Mouse (Mus musculus) adrenal gland, postnatal 4 days (tissue): ENCODE data around the gene Mycbpap. TPM values are rescaled to one million over a fixed set of nuclear protein-coding genes. Genes with fewer than 3 reads are reported as not detected.

Experiments
- DNase-seq, 2 experiments: peaks; one replicate each; pipeline ENCODE4 v3.0.0; 2021 to 2022; ENCODE audit warnings: low spot score in 2 of 2, mixed read lengths in 2 of 2
- total RNA-seq, 2 experiments: library from RNA; stranded (reverse); gene quantifications; 2 replicates each; pipeline ENCODE4 v1.2.3; 2021

Mycbpap gene
- total RNA-seq, 2 experiments from 2014 or later = 4.9 to 12.7 TPM

DNA sequence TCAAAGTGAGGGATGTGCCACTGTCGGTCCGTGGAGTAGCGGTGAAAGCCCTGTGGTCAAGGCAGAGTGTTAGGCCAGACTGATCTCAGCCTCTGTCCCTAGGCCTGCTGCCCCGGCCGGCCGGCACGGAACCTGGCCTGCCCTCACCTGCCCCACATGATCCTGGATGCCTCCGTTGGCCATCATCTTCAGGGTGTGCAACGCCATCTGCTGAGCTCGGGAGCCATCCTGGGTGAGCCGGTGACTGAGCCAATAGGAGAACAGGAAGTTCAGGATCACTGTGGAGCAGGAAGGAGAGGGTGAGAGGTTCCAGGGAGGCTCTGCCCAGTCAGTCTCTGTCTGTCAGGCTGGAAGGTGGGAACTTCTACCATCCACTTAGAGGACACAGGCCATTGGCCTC is 38.1 kb downstream of the Mycbpap start:
- DNase-seq = no peak

DNA sequence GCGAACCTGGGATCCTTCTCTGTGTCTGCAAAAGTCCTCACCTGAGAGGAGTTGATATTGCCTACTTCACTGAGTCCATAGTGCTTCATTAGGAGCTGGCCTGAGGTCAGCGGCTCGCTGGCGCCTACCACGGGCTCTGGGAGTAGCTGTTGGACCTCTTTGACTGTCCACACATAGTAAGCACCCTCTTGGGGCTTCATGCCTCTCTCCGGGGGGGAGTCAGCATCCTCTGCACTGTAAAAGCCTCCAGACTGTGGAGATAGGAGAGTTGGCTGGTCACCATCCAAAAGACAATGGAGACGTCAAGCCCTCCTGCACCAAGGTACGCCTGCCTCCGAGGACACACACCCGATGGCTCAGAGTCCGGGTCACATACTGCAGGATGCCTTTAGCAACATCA is 38.8 kb downstream of the Mycbpap start:
- no peak for DNase-seq

DNA sequence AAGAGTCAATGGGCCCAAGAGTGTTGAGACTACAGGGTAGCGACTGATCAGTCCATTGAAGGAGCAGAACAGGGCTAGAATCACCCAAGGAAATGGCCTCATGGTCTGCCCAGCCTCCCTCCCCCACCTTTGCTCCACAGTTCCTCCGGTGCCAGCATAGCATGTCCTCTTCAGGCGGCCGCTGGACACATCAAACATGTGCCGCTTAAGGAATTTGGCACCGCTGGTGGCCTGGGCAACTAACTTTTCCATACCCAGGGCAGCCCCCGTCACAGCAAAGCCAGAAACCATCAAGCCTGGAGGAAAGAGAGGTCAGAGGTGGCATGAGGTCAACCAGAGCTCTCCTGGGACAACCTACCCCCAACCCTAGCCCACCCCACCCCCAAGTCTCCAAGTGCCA is 39.6 kb downstream of the Mycbpap start:
- DNase-seq = no peak

DNA sequence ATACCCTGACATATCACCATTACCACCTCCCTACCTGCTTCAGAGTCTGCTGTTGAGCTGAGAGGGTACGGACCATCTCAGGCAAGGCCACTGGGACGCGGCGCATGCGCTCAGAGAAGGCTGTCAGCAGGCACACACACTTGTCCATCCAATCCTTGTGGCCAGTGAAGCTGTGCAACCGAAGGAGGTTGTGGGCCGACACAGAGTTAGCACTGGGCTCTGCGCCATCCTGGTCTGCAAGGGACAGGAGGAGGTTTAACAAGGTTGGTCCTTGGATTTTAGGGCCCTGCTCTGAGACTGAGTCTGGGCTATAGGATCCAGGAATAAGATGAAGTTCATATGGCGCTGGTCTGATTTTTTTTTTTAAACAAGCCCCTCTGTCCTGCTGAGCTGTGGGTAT is 41.2 kb downstream of the Mycbpap start:
- DNase-seq = no peak

GRCm38 (mm10) chr11:94477651-94478050 is 43.9 kb downstream of the Mycbpap start:
- no peak for DNase-seq

DNA sequence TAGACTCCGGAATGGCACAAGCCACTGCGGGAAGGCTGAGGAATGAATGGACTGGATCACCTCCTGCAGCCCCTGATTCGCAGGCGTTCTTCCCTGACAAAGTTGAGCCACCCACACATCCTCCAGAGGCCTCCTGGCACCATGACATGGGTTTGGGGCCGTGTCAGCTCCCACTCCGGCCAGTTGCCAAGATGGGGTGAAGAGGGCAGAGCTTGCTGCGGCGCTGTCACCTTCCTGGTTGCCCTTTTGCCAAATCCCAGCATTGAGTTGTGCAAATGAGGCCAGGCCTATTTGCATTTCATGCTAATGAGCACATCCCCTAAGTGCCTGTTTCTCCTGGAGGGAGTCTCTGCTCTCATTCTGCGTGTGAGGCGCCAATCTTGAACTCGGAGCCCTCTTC is 45.8 kb downstream of the Mycbpap start:
- no peak for DNase-seq

DNA sequence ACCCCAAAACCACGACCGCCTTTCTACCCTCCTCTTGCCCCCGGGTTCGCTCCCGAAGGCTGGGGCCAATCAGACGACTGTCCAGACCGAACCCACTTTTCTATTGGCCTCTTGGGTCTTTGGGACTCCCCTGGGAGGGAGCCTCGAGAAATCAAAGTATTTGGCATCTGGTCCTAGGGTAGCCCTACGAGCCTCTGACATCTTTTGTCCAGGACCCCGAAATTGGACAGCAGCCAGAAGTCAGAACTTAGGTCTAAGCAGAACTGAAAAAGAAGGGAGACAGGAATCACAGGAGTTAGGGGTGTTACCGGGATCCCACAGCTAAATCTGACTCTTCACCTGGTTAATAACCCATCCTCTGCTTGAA is 47.0 kb downstream of the Mycbpap start:
- DNase-seq = no peak

- peak; percentile 74 to 75 for DNase-seq
Observed at GRCm38 (mm10) chr11:94473707-94474543, 47.6 kb downstream of the Mycbpap start, which contains the start of gene Cacna1g. TSS of gene Cacna1g (minus strand) at chr11:94474198.

DNA sequence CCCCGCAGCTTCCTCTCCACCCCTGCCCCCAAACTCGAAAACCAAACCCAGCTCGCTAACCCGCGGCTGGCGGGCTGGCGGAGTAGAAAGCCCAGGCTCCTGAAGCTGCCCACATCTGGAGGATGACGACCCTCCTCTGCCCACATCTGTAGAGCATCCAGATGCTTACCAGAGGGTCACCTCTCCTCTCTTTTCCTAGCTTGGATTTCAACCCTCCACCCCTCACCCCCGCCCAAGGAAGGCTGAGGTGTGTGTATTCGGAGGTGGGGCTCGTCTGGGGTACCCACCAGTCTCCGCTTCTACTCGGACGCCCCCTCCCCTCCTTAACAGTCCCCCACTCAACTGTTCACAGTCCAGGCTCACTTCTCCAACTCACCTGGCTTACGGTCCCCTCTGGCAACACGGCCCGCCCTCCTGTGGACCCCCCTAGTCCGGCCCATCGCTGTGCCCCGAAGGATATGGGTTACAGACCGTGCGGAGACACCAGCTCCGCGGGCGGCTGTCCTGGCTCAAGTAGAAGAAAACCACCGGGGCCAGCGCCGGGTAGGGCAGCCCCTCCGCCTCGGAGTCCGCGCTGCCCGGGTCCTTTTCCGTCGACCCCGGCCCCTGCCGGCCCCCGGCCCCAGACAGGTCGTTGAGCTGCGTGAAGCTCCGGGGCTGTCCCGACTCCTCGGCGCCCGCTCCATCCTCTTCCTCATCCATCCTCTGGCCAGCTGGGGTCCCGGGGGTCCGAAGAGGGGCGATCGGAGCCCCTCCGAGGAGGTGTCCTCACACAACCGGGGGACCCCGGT is 48.4 kb downstream of the Mycbpap start:
- DNase-seq = no peak

- no peak for DNase-seq
Observed at GRCm38 (mm10) chr11:94472585-94472915, 49.0 kb downstream of the Mycbpap start.

DNA sequence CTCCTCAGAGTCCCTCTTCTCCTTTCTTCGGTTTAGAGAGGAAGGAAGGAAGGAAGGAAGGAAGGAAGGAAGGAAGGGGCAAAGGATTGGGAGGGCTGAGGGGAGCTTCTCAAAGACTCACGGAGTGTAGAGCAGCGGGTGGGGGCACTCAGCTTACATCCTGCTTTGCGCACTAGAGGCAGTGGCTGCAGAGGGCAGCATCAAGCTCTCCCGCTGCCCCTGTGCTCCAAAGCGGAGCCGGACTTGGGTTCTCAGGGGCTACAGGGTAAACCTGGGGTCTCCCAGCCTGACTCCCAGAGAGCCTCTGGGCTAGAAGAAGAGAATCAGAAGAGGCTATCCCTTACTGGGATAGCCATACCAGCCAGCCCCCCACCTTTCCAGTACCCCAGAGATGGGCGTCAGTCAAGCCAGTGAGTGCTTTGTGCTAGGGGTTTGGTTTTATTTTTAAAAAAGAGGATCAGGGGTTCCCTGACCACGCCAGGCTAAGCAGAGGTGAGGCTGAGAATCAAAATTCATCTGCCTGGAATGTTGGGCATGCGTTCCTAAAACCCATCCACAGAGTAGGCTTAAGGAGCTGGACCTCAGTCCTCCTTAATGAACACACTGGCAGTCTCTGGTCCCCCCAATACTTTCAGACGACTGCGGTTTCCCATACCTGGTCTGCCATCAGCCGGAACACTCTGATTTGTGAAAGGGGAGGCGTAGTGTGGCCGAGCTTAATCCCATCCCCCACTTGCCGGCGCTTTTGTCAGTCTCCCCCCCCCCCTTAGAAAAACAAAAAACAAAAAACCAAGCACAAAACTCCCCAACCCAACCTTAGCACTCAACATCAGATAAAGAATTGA is 49.6 kb downstream of the Mycbpap start:
- no peak for DNase-seq

GRCm38 (mm10) chr11:94470391-94470790 is 51.2 kb downstream of the Mycbpap start:
- no peak for DNase-seq

- DNase-seq = no peak
Observed at GRCm38 (mm10) chr11:94469136-94470064, 52.1 kb downstream of the Mycbpap start.

DNA sequence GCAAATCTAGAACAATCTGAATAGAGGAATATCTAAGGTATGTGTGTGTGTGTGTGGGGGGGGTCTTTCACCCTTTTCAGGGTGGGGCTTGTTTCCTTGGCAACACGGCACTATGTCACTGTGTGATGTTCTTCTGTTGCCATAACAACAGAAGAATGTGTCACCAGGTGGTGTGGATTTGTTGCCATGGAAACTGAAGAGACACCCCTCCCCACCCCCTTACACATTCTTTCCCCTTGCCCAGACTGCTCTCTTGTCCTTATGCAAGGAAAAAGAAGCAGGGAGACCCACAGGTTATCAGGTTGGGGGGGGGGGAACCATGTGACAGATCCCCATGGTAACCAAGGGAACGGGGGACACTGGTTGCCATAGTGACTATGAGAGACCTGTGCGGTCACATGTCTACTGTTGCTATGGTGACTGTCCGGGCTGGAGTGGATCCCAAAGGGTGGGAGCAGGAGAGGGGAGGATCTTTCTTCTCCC is 52.9 kb downstream of the Mycbpap start:
- DNase-seq = no peak

DNA sequence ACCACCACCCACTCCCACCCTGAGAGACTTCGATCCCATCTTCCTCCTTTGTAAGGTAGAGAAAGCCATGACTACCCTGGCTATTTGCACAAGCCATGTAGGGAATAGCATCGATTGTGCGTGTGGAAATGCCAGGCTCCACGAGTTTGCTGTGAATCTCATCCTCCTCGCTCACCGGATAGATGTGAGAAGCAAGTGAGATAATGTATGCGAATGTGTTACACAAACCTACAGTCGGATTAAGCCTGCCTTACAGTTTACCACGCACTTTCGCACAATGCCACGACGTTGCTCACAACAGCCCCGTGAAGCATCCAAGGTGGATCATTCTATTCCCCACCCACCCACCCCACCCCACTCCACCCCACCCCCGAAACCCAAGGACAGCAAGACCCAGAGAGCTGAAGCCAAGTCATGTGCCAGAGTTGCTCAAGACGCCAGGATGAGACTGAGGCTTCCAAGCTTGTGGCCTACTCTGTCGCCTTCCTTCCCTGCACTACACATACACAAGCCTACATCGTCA is 55.1 kb downstream of the Mycbpap start:
- no peak for DNase-seq

DNA sequence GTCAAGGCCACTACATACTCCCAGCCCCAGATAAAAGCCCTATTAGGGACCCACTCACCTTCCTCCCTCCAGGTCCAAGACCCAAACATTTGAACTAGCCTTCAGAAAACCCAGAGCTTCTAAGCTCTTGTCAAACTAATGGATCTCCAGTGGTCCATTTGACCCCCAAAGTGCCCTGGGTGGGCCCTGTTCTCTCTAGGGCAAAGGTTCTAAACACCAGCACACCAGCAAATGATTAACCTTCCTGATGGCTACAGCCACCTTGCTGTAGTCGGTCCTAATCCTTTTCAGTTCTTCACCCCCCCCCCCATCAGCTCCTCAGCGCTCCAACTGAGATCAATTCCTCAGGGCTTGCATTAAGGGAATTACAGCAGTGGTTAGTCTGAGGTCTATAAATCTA is 57.4 kb downstream of the Mycbpap start:
- no peak for DNase-seq

DNA sequence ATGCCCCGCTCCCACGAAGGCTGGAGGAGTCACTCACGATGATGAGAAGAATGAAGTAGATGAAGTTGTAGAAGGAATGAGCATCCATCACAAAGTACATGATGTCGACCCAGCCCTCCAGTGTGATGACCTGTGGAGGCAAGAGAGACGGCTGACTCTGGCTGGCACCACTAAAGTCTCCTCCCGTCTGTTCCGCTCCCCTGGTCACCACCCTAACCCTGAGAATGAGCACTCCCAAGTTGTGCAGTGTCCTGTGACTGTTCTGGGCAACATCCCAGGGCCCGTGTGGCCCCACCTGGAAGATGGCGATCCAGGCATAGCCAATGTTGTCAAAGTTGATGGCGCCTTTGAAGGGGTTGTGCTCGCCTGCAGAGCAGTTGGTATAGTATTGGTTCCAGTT is 59.7 kb downstream of the Mycbpap start:
- DNase-seq = no peak

DNA sequence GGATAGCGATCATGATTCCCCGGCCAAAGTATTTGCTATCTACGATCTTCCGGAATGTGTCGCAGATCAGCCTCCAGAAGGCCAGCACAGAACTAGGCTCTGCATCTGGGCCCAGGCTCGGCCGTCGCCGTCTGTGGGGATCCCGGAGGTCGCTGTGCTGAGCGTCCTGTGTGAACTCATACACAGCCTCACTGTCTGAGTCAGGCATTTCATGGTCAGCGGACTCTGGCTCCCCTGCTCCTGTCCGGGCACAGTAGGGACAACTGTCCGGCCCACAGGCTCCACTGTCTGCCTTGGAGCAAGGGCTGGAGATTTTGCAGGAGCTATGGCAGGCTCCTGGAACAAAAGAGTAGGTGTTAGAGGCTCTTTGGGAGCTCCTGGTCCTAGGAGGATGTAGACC is 64.5 kb downstream of the Mycbpap start:
- no peak for DNase-seq

- DNase-seq = no peak
Observed at GRCm38 (mm10) chr11:94456347-94456746, 65.2 kb downstream of the Mycbpap start.

DNA sequence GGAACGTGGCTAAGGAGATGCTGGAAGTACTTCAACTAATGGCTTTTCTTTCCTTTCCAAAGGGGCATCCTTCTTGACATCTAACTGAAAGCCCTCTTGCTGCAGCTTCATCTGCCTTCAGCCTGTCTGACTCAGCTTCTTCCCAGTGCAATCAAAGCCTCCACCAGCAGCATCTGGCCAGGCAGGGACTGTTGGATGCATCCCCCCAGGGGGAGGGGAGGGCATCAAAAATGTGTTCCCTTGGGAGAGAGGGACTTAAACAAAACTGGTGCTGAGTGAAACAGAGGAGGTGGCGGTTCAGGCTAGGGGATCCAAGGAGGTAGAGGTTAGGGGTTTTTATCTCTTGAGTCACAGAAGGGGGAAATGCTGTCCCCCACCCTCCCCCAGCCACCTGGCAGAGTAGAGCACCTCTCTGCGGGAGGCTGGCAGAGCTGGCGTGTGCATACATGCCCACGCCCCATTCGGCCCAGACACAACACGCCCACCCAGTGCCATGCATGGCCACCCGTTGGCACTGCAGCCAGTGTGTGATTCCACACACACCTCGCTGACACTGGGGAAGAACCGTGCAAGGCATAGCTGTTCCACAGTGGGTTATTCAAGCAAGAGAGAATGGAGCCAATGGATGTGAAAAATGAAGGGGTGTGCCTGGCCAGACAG is 66.3 kb downstream of the Mycbpap start:
- no peak for DNase-seq
